Mouse (Mus musculus) adrenal gland (tissue): ENCODE measurements at regions not wholly inside any gene's neighbourhood (a gene's known extent, or its start where the extent isn't known, plus 50 kb on each side); places are given as distances from the start of the nearest gene placed in this dataset.

Experiments used
- intact Hi-C: fragments of 180-260 bp; cut with DNase I; formaldehyde crosslinking; loops from one replicate; pipeline ENCODE4 v1.15.1; 2025

- intact Hi-C loops: no loop called here
These were observed 274.7 kb upstream of the Ddx18 start for GRCm38 (mm10) chr1:121842381-121843075.

GRCm38 (mm10) chr1:121833559-121833958 is 265.8 kb upstream of the Ddx18 start:
- intact Hi-C loops: loop anchor here (5.0 kb wide), 1 partner anchor 334 kb away; no protein-coding TSS in a partner anchor

GRCm38 (mm10) chr1:121830242-121830641 is 262.5 kb upstream of the Ddx18 start:
- intact Hi-C loops: loop anchor here (5.0 kb wide), 1 partner anchor 337 kb away; no protein-coding TSS in a partner anchor

- intact Hi-C loops: no loop called here
These were observed 255.2 kb upstream of the Ddx18 start for GRCm38 (mm10) chr1:121822950-121823349.

GRCm38 (mm10) chr1:121803338-121803737 is 235.5 kb upstream of the Ddx18 start:
- intact Hi-C loops: loop anchor here (10.0 kb wide), 1 partner anchor 541 kb away; no protein-coding TSS in a partner anchor

- intact Hi-C loops: loop anchor here (10.0 kb wide), 1 partner anchor 542 kb away; no protein-coding TSS in a partner anchor
These were observed 234.7 kb upstream of the Ddx18 start for GRCm38 (mm10) chr1:121802476-121802875.

GRCm38 (mm10) chr1:121798502-121798901 is 230.7 kb upstream of the Ddx18 start:
- intact Hi-C loops: no loop called here

GRCm38 (mm10) chr1:121795024-121795786 is 227.4 kb upstream of the Ddx18 start:
- intact Hi-C loops: no loop called here

- intact Hi-C loops: no loop called here
These were observed 217.8 kb upstream of the Ddx18 start for GRCm38 (mm10) chr1:121785631-121786030.

- intact Hi-C loops: no loop called here
These were observed 206.2 kb upstream of the Ddx18 start for GRCm38 (mm10) chr1:121773988-121774387.

GRCm38 (mm10) chr1:121771444-121771843 is 203.7 kb upstream of the Ddx18 start:
- intact Hi-C loops: no loop called here

GRCm38 (mm10) chr1:121770936-121771335 is 203.1 kb upstream of the Ddx18 start:
- intact Hi-C loops: no loop called here

- intact Hi-C loops: no loop called here
These were observed 192.3 kb upstream of the Ddx18 start for GRCm38 (mm10) chr1:121760086-121760485.

- intact Hi-C loops: no loop called here
These were observed 177.4 kb upstream of the Ddx18 start for GRCm38 (mm10) chr1:121745181-121745580.

- intact Hi-C loops: no loop called here
These were observed 167.4 kb upstream of the Ddx18 start for GRCm38 (mm10) chr1:121735113-121735719.

- intact Hi-C loops: no loop called here
These were observed 166.8 kb upstream of the Ddx18 start for GRCm38 (mm10) chr1:121734456-121735112.

- intact Hi-C loops: no loop called here
These were observed 141.6 kb upstream of the Ddx18 start for GRCm38 (mm10) chr1:121709317-121709860.

- intact Hi-C loops: no loop called here
These were observed 140.5 kb upstream of the Ddx18 start for GRCm38 (mm10) chr1:121708301-121708700.

GRCm38 (mm10) chr1:121701826-121702225 is 134.0 kb upstream of the Ddx18 start:
- intact Hi-C loops: no loop called here

GRCm38 (mm10) chr1:121653901-121654300 is 86.1 kb upstream of the Ddx18 start:
- intact Hi-C loops: no loop called here

GRCm38 (mm10) chr1:121650071-121650470 is 82.3 kb upstream of the Ddx18 start:
- intact Hi-C loops: no loop called here
